Mouse (Mus musculus) heart, embryonic 11.5 days (tissue): ENCODE measurements around the gene Gm4131. TPM values are rescaled to one million over a fixed set of nuclear protein-coding genes. Genes with fewer than 3 reads are reported as not detected.

Experiments used
- ATAC-seq: fragments of 200-750 bp; cut with Nextera tagmentation; replicated peaks from 2 replicates; pipeline ENCODE4 v1.8.0; 2017; ENCODE audit warnings: moderate library complexity; ENCODE audit not compliant: insufficient number of reproducible peaks, low FRiP score, low TSS enrichment
- H3K27ac ChIP-seq: fragments of 300-500 bp; sonication (generic); 2 replicates; pipeline ENCODE4 v1.5.1; 2014; ENCODE audit warnings: mild to moderate bottlenecking, low read depth, low read length
- H3K27me3 ChIP-seq: fragments of 300-500 bp; sonication (generic); 2 replicates; pipeline ENCODE4 v1.6.1; 2014; ENCODE audit warnings: mild to moderate bottlenecking, low read length, mixed read lengths; ENCODE audit not compliant: control insufficient read depth, insufficient read depth
- H3K36me3 ChIP-seq: fragments of 300-500 bp; sonication (generic); 2 replicates; pipeline ENCODE4 v1.6.1; 2014; ENCODE audit warnings: mild to moderate bottlenecking, low read length, moderate library complexity, mixed read lengths; ENCODE audit not compliant: control insufficient read depth, insufficient read depth
- H3K4me1 ChIP-seq: fragments of 300-500 bp; sonication (generic); 2 replicates; pipeline ENCODE4 v1.6.1; 2014; ENCODE audit warnings: low read length; ENCODE audit not compliant: control insufficient read depth, insufficient read depth
- H3K4me2 ChIP-seq: fragments of 300-500 bp; sonication (generic); 2 replicates; pipeline ENCODE4 v1.6.1; 2014; ENCODE audit warnings: mild to moderate bottlenecking, moderate library complexity
- H3K4me3 ChIP-seq: fragments of 300-500 bp; sonication (generic); 2 replicates; pipeline ENCODE4 v1.5.1; 2014; ENCODE audit warnings: low read depth, low read length
- H3K9ac ChIP-seq: fragments of 300-500 bp; sonication (generic); 2 replicates; pipeline ENCODE4 v1.6.1; 2014; ENCODE audit warnings: mild to moderate bottlenecking, low read depth, low read length, moderate library complexity
- H3K9me3 ChIP-seq: fragments of 300-500 bp; sonication (generic); replicated peaks from 2 replicates; pipeline ENCODE4 v1.6.1; 2016; ENCODE audit warnings: low read length; ENCODE audit not compliant: control insufficient read depth
- WGBS: fragments of 180-500 bp; shearing (Covaris S2); extraction: QIAGEN DNeasy Blood & Tissue Kit; methylation state at CpG from one replicate; pipeline ENCODE4 v1.1.7; 2014; ENCODE audit not compliant: insufficient replicate concordance; 5-methylcytosine and 5-hydroxymethylcytosine counted together
- polyA plus RNA-seq: library from polyadenylated mRNA; unstranded; fragments of >200 nt; fragmentation: Nextera tagmentation; extraction: Ambion mirVana; gene quantifications from 2 replicates; pipeline ENCODE4 v1.2.1, GENCODE M21; 2014

Gm4131 gene
- polyA plus RNA-seq, 1 experiment from 2014 or later = not detected

DNA sequence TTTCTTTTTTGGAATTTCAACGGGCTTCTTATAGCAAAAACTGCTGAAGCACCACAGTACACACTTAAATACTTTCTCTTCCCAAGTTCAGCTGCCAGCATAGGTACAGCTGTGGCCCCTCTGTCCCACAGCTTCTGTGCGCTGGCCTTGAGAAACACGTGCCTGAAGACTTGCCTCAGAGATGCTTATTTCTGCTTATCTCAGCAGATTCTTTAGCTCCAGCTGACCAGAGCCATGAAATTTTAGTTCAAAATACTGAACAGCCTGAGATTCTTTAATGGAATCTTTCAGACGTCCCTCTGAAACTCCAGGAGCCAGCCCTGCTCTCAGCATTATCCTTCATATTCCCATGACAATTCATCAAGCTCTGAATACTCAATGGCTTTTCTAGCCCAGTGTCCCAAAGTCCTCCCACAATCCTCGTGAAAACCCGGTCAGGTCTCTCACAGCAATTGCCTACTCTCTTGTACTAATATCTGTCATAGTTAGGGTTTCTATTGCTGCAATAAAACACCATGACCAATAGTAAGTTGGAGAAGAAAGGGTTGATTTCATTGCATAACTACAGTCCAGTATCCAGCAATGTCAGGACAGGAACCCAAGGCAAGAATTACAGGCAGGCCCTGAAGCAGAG is 98.5 kb downstream of the Gm4131 start:
- Histone ChIP-seq H3K9me3 (no peaks in the 10 kb centered on the region), H3K9ac (no peak overlapping the region), H3K27ac (no peak overlapping the region), H3K36me3 (no peaks in the 10 kb centered on the region), H3K27me3 (peaks cover 6% of the 10 kb centered on the region; the same call in 1 of the 2 replicates), H3K4me3 (no peak overlapping the region), H3K4me2 (no peak overlapping the region), H3K4me1 (no peaks in the 10 kb centered on the region)
- WGBS = 73% methylated on average over 6 of the region's 6 CpGs
- ATAC-seq = no peak

DNA sequence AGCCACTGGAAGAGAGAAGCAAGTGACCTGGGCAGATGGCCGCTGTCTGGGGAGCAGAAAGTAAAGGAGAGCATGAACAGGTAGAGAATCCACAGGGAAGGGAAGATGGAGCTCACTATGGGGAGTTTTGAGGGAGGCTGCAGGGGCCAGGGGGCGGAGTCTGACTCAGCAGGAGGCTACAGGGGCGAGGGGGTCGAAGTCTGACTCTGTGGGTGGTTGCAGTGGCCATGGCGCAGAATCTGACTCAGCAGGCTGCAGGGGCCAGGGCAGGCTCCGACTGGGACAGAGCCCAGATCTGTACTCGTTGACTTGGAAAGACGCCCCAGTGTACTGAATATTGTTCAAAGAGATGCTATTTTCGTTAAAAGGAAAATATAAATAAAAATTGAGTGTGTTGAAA is 101.8 kb downstream of the Gm4131 start:
- ATAC-seq = no peak
- Histone ChIP-seq H3K27me3 (peaks cover 7% of the 10 kb centered on the region; the same call in 1 of the 2 replicates), H3K4me2 (peak overlapping the region; percentile 40), H3K9ac (no peak overlapping the region), H3K27ac (no peak overlapping the region), H3K4me1 (no peaks in the 10 kb centered on the region), H3K36me3 (no peaks in the 10 kb centered on the region), H3K9me3 (no peaks in the 10 kb centered on the region), H3K4me3 (no peak overlapping the region)
- WGBS = 23% methylated on average over 9 of the region's 9 CpGs

DNA sequence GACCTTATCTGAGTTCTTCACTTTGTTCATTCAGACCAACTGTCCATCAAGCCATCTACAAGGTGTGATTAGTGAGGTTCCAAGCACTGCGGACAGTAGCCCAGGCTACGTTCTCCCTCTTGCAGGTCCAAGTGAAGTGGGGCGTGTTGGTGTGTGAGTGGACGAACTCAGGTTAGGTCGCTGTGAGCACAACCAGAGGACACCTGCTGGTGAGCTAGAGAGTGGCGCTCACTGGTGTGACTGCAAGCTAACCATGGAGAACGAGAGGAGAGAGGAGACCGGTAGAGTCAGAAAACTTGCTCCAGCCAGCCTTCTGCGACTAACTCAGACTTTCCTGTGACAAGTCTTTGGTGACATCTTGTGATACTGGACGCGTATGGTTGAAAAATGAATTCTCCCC is 107.2 kb downstream of the Gm4131 start:
- H3K36me3 ChIP-seq = no peaks in the 10 kb centered on the region
- WGBS = 47% methylated on average over 11 of the region's 11 CpGs
- no peak overlapping the region for H3K27ac ChIP-seq
- H3K4me3 ChIP-seq = no peak overlapping the region
- H3K9me3 ChIP-seq = no peaks in the 10 kb centered on the region
- peaks cover 2% of the 10 kb centered on the region; the same call in 1 of the 2 replicates for H3K27me3 ChIP-seq
- no peak overlapping the region for H3K4me2 ChIP-seq
- H3K9ac ChIP-seq = no peak overlapping the region
- H3K4me1 ChIP-seq = no peaks in the 10 kb centered on the region
- no peak for ATAC-seq

DNA sequence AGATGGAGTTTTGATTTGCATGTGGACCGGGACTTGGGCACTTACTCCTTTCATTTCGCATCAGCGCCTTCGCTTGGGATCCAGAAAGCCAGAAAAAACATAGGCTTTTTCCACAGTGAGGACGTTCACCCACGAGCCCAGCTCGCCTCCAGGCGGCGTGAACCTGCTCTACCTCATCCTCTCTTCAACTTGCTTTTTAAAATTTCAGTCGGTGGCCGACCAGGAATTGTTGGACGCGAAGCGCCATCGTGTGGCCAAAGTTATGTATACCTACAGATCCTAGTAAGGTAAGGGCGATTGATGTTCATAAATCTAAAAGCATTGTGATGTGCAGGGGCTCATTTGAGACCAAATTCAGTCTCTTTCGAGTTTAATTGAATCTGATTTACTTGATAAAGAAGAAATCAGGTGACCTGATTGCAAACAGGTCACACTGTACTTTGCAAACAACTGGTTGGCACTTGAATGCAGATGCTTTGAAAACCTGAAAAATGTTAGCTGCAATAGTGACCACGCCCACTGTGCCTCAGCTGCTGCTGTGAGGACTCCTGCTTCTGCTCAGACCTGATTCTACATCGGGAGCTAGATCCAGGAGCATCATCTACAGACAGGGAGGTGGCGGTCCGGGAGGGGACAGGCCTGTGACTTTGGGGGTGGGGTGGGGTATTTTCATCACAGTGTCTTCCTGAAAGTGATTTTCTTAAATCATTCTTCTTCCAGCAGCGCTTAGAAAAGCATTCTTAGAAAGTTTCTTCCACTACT is 109.1 kb downstream of the Gm4131 start:
- H3K4me3 ChIP-seq = no peak overlapping the region
- H3K4me1 ChIP-seq = no peaks in the 10 kb centered on the region
- peak overlapping the region; percentile 25; the same call in 1 of the 2 replicates for H3K4me2 ChIP-seq
- no peaks in the 10 kb centered on the region for H3K9me3 ChIP-seq
- no peak overlapping the region for H3K9ac ChIP-seq
- ATAC-seq = no peak
- no peak overlapping the region for H3K27ac ChIP-seq
- 16% methylated on average over 22 of the region's 22 CpGs for WGBS
- H3K27me3 ChIP-seq = no peaks in the 10 kb centered on the region
- H3K36me3 ChIP-seq = no peaks in the 10 kb centered on the region

DNA sequence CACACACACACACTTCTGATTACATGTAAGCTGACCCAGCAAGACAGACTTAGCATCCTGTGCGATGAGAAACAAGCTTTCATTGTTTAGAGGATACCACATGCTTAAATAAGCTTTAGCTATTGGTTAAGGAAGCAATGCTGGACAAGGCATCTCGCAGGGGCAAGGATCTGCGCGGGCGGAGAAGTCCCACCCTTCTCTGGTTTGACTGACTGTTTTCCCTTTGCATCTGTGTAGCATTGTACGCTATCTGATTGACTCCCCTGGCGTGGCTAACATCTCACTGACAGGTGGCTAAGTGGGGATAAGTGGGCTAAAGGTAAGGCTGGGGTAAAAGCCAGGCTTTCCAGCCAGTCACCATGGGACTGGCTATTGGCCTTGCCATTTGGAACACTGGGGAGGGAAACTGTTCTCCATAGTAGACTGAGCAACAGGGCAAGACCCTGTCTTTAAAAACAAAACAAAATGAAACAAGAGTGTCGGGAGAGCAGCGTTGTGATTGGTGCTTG is 110.4 kb downstream of the Gm4131 start, which contains the start of gene Gucy1b2:
TSS of gene Gucy1b2 (minus strand) at position 51 of the 509 bp plus-strand sequence.
- Histone ChIP-seq H3K27me3 (no peaks in the 10 kb centered on the region), H3K36me3 (no peaks in the 10 kb centered on the region), H3K27ac (no peak within 1 kb of the TSS), H3K4me3 (no peak within 1 kb of the TSS), H3K9ac (no peak within 1 kb of the TSS; the same call in 1 of the 2 replicates), H3K9me3 (no peaks in the 10 kb centered on the region), H3K4me1 (no peaks in the 10 kb centered on the region), H3K4me2 (peak within 1 kb of the TSS; percentile 34)
- WGBS = 44% methylated on average over 9 of the region's 9 CpGs
- no peak for ATAC-seq

DNA sequence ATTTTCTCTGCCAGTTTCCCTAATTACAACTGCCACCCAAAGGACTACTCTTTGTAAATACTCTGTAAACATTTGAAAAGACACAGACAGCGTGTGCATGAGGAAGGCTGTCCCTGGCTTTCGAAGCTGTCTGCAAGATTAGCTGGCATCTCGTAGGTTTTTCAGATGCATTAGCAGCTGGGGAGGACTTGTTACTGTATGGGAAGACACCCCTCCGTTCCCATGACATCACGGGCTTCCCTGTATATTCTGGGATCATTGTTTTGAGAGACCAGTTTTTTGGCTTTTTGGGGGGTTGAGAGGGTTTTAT is 111.2 kb downstream of the Gm4131 start:
- H3K4me3 ChIP-seq = no peak overlapping the region
- H3K4me2 ChIP-seq = no peak overlapping the region
- no peaks in the 10 kb centered on the region for H3K4me1 ChIP-seq
- WGBS = 76% methylated on average over 5 of the region's 5 CpGs
- H3K27me3 ChIP-seq = no peaks in the 10 kb centered on the region
- H3K9ac ChIP-seq = no peak overlapping the region
- no peaks in the 10 kb centered on the region for H3K9me3 ChIP-seq
- no peak for ATAC-seq
- H3K27ac ChIP-seq = no peak overlapping the region
- no peaks in the 10 kb centered on the region for H3K36me3 ChIP-seq

DNA sequence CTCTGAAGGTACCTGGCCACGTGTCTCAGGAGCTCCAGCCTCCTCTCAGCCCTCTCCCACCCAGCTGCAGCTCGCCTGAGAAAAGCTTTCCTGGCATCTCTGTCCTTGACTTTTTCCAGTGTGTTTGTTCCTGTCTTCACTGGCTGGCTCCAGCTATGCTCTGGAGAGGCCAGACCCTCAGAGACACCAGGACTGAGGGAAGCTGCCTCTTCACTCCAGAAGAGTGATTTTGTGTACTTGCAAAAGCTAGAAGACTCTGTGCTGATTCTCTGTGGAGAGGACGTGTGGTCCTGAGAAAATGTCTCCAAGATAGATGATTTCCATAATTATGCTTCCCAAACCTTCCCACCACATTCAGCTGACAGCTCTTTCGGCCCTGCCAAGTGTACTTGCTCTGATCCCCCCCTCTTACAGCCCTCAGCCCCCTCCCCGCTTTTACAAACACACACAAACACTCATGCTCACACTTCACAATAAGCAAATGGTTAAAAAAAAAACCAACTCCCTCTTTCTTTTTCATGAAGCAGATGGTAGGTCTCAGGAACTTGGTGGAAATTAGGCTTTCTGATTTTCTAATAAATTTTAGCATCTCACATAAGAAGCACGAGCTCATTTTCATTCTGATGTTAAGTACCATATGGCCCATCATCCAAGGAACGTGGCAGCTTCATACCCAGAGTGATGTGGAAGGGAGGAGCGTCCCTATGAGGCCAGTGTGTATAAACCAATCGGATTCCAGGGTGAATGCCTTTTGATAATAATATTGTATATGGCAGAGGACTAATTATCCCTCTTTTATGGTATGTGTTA is 111.8 kb downstream of the Gm4131 start:
- no peak overlapping the region for H3K4me3 ChIP-seq
- H3K4me2 ChIP-seq = no peak overlapping the region
- no peaks in the 10 kb centered on the region for H3K36me3 ChIP-seq
- 65% methylated on average over 9 of the region's 9 CpGs for WGBS
- no peaks in the 10 kb centered on the region for H3K9me3 ChIP-seq
- no peak for ATAC-seq
- no peaks in the 10 kb centered on the region for H3K4me1 ChIP-seq
- no peak overlapping the region for H3K9ac ChIP-seq
- H3K27me3 ChIP-seq = no peaks in the 10 kb centered on the region
- no peak overlapping the region for H3K27ac ChIP-seq

DNA sequence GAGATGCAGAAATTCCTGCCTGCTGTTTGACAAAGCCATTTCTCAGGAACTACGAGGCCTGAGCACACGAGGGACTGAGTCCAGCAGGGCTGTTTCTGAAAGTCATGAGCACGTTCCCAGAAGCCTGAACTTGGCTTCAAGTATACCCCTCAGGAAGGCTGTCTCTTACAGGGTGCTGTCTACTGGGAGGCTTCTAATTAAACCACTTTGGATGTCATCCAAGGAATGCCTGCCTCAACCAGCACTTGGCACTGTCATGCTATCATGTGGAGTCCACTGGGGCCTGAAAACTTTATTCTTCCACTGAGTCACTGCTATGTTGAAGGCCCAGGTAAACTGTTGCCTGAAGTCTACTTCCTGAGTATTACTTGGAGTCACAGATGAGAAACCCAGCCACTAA is 112.6 kb downstream of the Gm4131 start:
- H3K36me3 ChIP-seq = no peaks in the 10 kb centered on the region
- no peaks in the 10 kb centered on the region for H3K27me3 ChIP-seq
- no peak overlapping the region for H3K4me2 ChIP-seq
- WGBS = 71% methylated on average over 3 of the region's 3 CpGs
- no peak overlapping the region for H3K9ac ChIP-seq
- ATAC-seq = no peak
- H3K4me1 ChIP-seq = no peaks in the 10 kb centered on the region
- H3K9me3 ChIP-seq = no peaks in the 10 kb centered on the region
- no peak overlapping the region for H3K27ac ChIP-seq
- no peak overlapping the region for H3K4me3 ChIP-seq
